Mouse (Mus musculus) embryonic facial prominence, embryonic 10.5 days (tissue): ENCODE measurements around the gene Slc39a7. TPM values are rescaled to one million over a fixed set of nuclear protein-coding genes. Genes with fewer than 3 reads are reported as not detected.

Source experiments
- DNase-seq: peaks from one replicate; pipeline ENCODE4 v3.0.0-alpha.2; 2017; ENCODE audit warnings: low spot score
- H3K27ac ChIP-seq: fragments of 300-500 bp; sonication (generic); replicated peaks from 2 replicates; pipeline ENCODE4 v1.5.1; 2016; ENCODE audit warnings: mild to moderate bottlenecking
- H3K27me3 ChIP-seq: fragments of 300-500 bp; sonication (generic); replicated peaks from 2 replicates; pipeline ENCODE4 v1.6.1; 2016; ENCODE audit warnings: low read depth, mild to moderate bottlenecking; ENCODE audit not compliant: poor library complexity, severe bottlenecking
- H3K36me3 ChIP-seq: fragments of 300-500 bp; sonication (generic); replicated peaks from 2 replicates; pipeline ENCODE4 v1.6.1; 2016; ENCODE audit warnings: mild to moderate bottlenecking, moderate library complexity
- H3K4me1 ChIP-seq: fragments of 300-500 bp; sonication (generic); 2 replicates; pipeline ENCODE4 v1.6.1; 2016
- H3K4me3 ChIP-seq: fragments of 300-500 bp; sonication (generic); 2 replicates; pipeline ENCODE4 v1.5.1; 2016; ENCODE audit warnings: mild to moderate bottlenecking, moderate library complexity
- H3K9me3 ChIP-seq: fragments of 300-500 bp; sonication (generic); 2 replicates; pipeline ENCODE4 v1.6.1; 2016; ENCODE audit warnings: mild to moderate bottlenecking
- WGBS: fragments of 180-500 bp; shearing (Covaris S2); methylation state at CpG from one replicate; pipeline ENCODE4 v1.1.7; 2016; 5-methylcytosine and 5-hydroxymethylcytosine counted together
- polyA plus RNA-seq: library from polyadenylated mRNA; unstranded; fragments of >200 nt; fragmentation: Nextera tagmentation; extraction: Ambion mirVana; gene quantifications from 2 replicates; pipeline ENCODE4 v1.2.1, GENCODE M21; 2016

The Slc39a7 gene
- polyA plus RNA-seq, 1 experiment from 2014 or later: 167 TPM

GRCm38 (mm10) chr17:34028501-34029149, 2.9 kb downstream of the Slc39a7 start:
- no peaks in the 10 kb centered on the region for H3K27me3 ChIP-seq
- DNase-seq: no peak
- peak overlapping the region; percentile 97 for H3K27ac ChIP-seq
- no peaks in the 10 kb centered on the region for H3K9me3 ChIP-seq
- 68% methylated on average over 17 of the region's 17 CpGs for WGBS
- H3K36me3 ChIP-seq: peaks cover 34% of the 10 kb centered on the region
- peaks cover 80% of the 10 kb centered on the region for H3K4me1 ChIP-seq
- peak overlapping the region; percentile 96 for H3K4me3 ChIP-seq

DNA sequence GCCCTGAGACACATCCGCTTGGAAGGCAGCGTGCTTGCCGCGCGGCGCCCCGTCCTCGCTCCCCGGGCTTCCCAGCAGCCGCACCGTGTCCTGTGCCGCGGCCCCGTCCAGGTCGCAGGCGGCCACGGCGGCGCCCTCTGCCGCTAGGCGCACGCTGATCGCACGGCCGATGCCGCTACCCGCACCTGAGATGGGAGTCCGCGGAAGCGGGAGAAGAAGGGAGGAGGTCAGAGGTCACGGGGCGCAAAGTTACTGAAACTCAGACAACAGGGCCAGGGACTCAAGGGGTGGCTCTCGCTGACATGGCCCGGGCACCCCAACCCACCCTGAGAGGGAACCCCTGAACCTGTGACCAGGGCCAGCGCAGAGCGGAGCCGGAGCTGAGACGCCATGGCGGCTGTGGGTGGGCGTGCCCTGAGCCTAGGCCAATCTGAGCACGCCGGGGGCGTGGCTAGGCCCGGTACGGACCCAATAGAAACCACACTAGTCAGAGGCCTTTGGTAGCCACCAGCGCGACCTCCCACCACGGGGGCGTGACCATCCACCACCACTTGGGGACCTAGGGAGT, 3.7 kb downstream of the Slc39a7 start, which contains the start of gene H2-Ke6:
H2-Ke6 (minus strand) TSS at position 405 of the 568 bp plus-strand sequence.
- Histone ChIP-seq H3K4me1 (peaks cover 79% of the 10 kb centered on the region), H3K9me3 (no peaks in the 10 kb centered on the region), H3K27ac (peak within 1 kb of the TSS; percentile 97), H3K36me3 (peaks cover 38% of the 10 kb centered on the region), H3K27me3 (no peaks in the 10 kb centered on the region), H3K4me3 (peak within 1 kb of the TSS; percentile 96)
- DNase-seq: peak; percentile 96
- under 1% methylated on average over 49 of the region's 49 CpGs for WGBS

DNA sequence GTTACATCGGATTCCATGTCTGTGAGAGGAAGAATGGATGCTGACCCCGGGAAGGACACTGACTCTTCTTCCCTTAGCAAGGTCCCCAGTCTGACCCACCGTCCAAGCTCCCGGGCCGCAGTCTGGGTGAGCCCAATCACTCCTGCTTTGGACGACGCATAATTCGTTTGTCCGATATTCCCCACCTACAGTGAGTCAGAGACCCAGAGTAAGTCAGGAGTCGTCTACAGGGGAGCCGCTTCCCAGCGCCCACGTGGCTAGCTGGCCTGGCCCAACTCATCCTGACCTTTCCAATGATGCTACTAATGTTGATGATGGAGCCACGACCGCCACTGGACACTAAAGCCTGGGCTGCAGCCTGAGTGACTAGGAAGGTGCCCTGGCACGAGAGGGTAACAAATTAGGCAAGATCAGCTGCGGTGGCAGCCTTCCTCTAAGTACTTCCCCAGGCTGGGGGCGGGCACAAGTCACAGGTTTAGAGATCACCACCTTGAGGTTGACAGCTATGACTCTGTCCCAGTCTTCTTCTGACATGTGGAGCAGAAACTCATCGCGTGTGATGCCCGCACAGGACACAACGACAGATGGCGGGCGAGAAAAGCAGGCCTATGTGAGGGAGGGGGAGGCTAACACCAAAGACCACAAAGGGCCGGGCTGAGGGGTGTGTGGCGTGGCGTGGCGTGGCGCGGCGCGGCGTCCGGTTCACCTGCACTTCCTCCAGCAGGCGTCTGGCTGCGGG, 4.4 kb downstream of the Slc39a7 start:
- peaks cover 79% of the 10 kb centered on the region for H3K4me1 ChIP-seq
- H3K9me3 ChIP-seq: no peaks in the 10 kb centered on the region
- peaks cover 44% of the 10 kb centered on the region for H3K36me3 ChIP-seq
- 7% methylated on average over 36 of the region's 36 CpGs for WGBS
- peak overlapping the region; percentile 96 for H3K4me3 ChIP-seq
- peak overlapping the region; percentile 97 for H3K27ac ChIP-seq
- no peaks in the 10 kb centered on the region for H3K27me3 ChIP-seq
- peak; percentile 40 for DNase-seq

- Histone ChIP-seq H3K4me1 (peaks cover 82% of the 10 kb centered on the region), H3K4me3 (peak overlapping the region; percentile 96), H3K27ac (peak overlapping the region; percentile 97), H3K27me3 (no peaks in the 10 kb centered on the region), H3K9me3 (peaks cover under 1% of the 10 kb centered on the region; the same call in 1 of the 2 replicates), H3K36me3 (peaks cover 53% of the 10 kb centered on the region)
- 30% methylated on average over 2 of the region's 2 CpGs for WGBS
- DNase-seq: no peak
Measured at GRCm38 (mm10) chr17:34026221-34026620, 5.3 kb downstream of the Slc39a7 start.

GRCm38 (mm10) chr17:34025756-34026151, 5.7 kb downstream of the Slc39a7 start:
- peaks cover 5% of the 10 kb centered on the region; the same call in 1 of the 2 replicates for H3K9me3 ChIP-seq
- peaks cover 57% of the 10 kb centered on the region for H3K36me3 ChIP-seq
- H3K27me3 ChIP-seq: no peaks in the 10 kb centered on the region
- 8% methylated on average over 7 of the region's 7 CpGs for WGBS
- DNase-seq: peak; percentile 79
- H3K4me1 ChIP-seq: peaks cover 80% of the 10 kb centered on the region
- peak overlapping the region; percentile 97 for H3K27ac ChIP-seq
- H3K4me3 ChIP-seq: peak overlapping the region; percentile 96

DNA sequence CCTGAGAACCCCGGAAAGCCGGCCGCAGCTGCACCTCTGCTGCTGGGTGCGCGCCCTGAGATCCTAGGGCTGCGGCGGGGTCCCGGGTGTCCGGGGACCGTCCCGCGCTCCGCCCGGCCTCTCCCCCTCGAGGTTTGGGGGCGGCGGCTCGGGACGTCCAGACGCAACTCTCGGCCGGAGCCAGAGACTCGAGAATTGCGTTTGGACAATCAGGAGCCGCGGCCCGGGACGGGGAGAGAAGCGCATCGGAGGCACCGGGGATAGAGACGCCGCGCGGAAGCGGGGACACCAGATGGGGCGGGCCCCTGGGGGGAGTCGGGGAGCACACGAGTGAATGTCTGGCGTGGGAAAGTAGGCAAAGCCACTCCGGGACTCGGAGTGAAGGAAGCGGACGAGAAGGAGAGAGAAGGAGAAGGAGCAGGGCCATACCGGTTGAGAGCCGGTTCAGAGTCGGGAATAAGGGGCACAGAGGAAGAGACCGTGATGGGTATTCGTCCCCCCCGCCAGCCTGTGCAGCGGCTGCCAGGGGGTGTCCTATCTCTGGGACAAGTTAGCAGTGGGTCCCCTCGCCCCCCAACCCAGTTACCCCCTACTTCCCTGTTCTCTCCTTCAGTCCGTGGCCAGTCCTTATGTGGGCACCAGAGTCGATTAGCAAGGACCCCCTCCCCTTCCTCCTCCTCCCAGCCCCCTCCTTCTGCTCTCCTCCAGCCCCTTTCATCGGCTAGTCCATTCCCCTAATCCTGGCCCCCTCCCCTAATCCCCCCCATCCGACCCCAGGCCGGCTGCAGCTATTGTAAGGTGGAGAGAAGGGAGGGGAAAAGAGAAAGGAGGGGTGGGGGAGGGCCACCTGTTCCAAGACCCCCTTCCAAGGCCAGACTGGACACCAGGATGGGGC, 6.4 kb downstream of the Slc39a7 start:
- H3K4me1 ChIP-seq: peaks cover 74% of the 10 kb centered on the region
- H3K27ac ChIP-seq: peak overlapping the region; percentile 97
- DNase-seq: peak; percentile 68
- under 1% methylated on average over 57 of the region's 57 CpGs for WGBS
- H3K27me3 ChIP-seq: no peaks in the 10 kb centered on the region
- peak overlapping the region; percentile 96 for H3K4me3 ChIP-seq
- H3K9me3 ChIP-seq: peaks cover 9% of the 10 kb centered on the region
- peaks cover 58% of the 10 kb centered on the region for H3K36me3 ChIP-seq

GRCm38 (mm10) chr17:34024317-34024821, 7.1 kb downstream of the Slc39a7 start, which contains the start of gene Ring1:
Ring1 (minus strand) TSS chr17:34024680.
- Histone ChIP-seq H3K9me3 (peaks cover 17% of the 10 kb centered on the region), H3K4me1 (peaks cover 66% of the 10 kb centered on the region), H3K4me3 (peak within 1 kb of the TSS; percentile 96), H3K27ac (peak within 1 kb of the TSS; percentile 97), H3K36me3 (peaks cover 58% of the 10 kb centered on the region), H3K27me3 (no peaks in the 10 kb centered on the region)
- WGBS: 1% methylated on average over 58 of the region's 58 CpGs
- peak; percentile 95 for DNase-seq

- Histone ChIP-seq H3K9me3 (peaks cover 21% of the 10 kb centered on the region), H3K27me3 (no peaks in the 10 kb centered on the region), H3K4me1 (peaks cover 60% of the 10 kb centered on the region), H3K36me3 (peaks cover 55% of the 10 kb centered on the region), H3K4me3 (peak overlapping the region; percentile 96), H3K27ac (peak overlapping the region; percentile 97)
- DNase-seq: no peak
- WGBS: 75% methylated on average over 9 of the region's 9 CpGs
Measured at GRCm38 (mm10) chr17:34023678-34024077, 7.8 kb downstream of the Slc39a7 start.

GRCm38 (mm10) chr17:34022987-34023386, 8.5 kb downstream of the Slc39a7 start:
- WGBS: 96% methylated on average over 20 of the region's 20 CpGs
- H3K4me1 ChIP-seq: peaks cover 53% of the 10 kb centered on the region

DNA sequence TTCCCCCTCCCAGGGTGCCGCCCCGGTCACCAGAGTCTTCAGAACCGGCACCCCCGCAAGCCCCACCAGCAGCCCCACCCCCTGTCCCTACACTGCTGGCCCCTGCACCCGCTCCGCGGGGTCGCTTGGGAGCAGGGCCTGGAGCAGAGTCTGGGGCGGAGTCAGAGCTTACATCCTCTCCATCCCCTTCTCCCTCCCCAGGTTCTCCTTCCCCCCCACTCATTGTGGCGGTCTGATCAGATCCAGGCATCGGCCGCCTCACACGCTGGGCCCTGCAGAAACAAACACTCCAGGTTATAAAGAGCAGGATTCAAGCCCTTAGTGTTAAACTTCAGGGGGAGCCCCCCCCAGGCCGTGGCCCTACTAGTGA, 9.1 kb downstream of the Slc39a7 start:
- peaks cover 46% of the 10 kb centered on the region for H3K36me3 ChIP-seq

More at GRCm38 (mm10) chr17:34022987-34023386, 8.5 kb downstream of the Slc39a7 start:
- DNase-seq: no peak
- Histone ChIP-seq H3K27ac (peak overlapping the region; percentile 24; the same call in 1 of the 2 replicates), H3K27me3 (no peaks in the 10 kb centered on the region), H3K36me3 (peaks cover 48% of the 10 kb centered on the region), H3K4me3 (peak overlapping the region; percentile 96), H3K9me3 (peaks cover 24% of the 10 kb centered on the region)

DNA sequence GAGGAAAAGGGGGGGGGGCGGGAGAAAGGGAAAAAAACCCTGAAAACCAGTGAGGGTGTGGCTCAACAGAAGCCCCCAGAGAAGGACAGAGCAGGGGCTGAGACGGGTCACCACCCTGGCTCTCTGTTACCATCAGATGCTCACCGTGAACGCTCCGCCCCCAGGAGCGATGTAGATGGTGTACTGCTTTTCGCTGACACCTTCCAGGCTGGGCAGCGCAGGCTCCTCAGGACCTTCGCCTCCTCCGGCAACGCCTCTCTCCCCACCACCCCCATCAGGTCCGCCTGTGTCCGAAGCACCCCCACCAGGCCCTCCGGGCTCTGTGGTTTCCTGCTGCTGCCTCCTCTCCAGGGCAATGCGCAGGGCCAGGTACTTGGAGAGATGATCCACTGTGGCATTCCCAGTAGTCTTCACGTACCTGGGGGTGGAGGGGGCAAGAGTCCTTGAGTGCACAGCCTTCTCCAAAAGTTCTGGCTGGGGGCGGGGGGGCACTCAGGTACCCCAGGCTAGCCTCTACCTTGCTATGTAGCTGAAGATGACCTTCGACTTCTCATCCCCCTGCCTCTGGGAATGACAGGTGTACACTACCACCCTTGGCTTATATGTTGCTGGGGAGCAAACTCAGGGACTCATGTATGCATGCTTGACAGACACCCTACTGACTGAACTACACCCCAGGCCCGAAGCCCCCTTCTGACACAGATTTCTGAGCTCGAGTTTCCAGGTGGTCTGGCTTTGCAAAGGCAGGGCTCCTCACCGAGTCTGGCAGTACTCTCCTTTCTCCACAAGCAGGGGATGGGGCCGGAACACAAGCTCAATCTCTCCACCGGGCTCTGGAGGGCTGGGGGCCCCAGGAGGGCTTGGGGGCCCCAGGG, 9.7 kb downstream of the Slc39a7 start:
- Histone ChIP-seq H3K27me3 (no peaks in the 10 kb centered on the region), H3K4me3 (peak overlapping the region; percentile 22; the same call in 1 of the 2 replicates), H3K4me1 (peaks cover 41% of the 10 kb centered on the region), H3K36me3 (peaks cover 48% of the 10 kb centered on the region), H3K9me3 (peaks cover 27% of the 10 kb centered on the region), H3K27ac (0 out of 2 replicates have a peak overlapping the region, but pooled peaks have one; percentile 40)
- no peak for DNase-seq
- 95% methylated on average over 23 of the region's 23 CpGs for WGBS

More for the DNA sequence above, 9.1 kb downstream of the Slc39a7 start:
- no peak for DNase-seq
- Histone ChIP-seq H3K9me3 (peaks cover 24% of the 10 kb centered on the region), H3K27ac (0 out of 2 replicates have a peak overlapping the region, but pooled peaks have one; percentile 40), H3K27me3 (no peaks in the 10 kb centered on the region), H3K4me1 (peaks cover 47% of the 10 kb centered on the region), H3K4me3 (peak overlapping the region; percentile 22; the same call in 1 of the 2 replicates)
- 94% methylated on average over 14 of the region's 14 CpGs for WGBS
